Mouse (Mus musculus): Measurements from ENCODE around the gene Srrd.

DNA sequence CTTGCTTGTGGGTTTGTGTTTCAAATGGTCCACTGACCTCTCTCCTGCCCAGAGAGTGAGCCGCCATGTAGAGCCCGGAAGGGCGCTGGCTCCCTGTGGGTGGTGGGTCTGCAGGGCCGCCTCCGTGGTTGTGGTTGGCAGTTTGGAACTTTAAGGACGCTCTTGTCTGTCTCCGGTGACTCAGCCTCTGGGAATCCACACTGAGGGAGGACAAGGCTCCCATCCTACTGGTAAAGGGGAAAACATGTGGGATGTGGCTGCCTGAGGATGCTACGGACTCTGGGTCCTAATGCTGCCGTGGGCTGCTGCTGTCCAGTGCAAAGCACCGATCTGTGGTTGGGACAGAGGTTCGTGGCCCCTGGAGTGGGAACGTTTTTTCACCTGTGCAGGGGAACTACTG lies 25.1 kb upstream of the Srrd start:
- no peak for TF ChIP-seq TCF12 (IDR thresholded peaks at IDR 0.05; ENCODE audit: low read depth, low read length)
- no peak for TF ChIP-seq POLR2A (IDR thresholded peaks at IDR 0.05; ENCODE audit: control insufficient read depth in 1 of 2, insufficient read depth in 1 of 2, low read depth in 1 of 2, low read length in 2 of 2, poor library complexity in 1 of 2)
- no peak for TF ChIP-seq GATA1 (IDR thresholded peaks at IDR 0.05; ENCODE audit: low read depth, low read length)
- TF ChIP-seq NRF1 (IDR thresholded peaks at IDR 0.05; ENCODE audit: insufficient read depth, low read depth, low read length, poor library complexity, severe bottlenecking) = no peak
- no peak for TF ChIP-seq SIN3A (IDR thresholded peaks at IDR 0.05; ENCODE audit: low read length)
- TF ChIP-seq RAD21 (IDR thresholded peaks at IDR 0.05; ENCODE audit: low read depth, low read length) = no peak
- no peak for TF ChIP-seq CTCF (IDR thresholded peaks at IDR 0.05 in 2 of 3, conservative IDR thresholded peaks at IDR 0.05 in 1 of 3; ENCODE audit: control insufficient read depth in 1 of 3, insufficient read depth in 1 of 3, low read depth in 2 of 3, low read length in 3 of 3, poor library complexity in 1 of 3, severe bottlenecking in 1 of 3)
- no peak for TF ChIP-seq EP300 (IDR thresholded peaks at IDR 0.05; ENCODE audit: low read depth in 1 of 2, low read length in 2 of 2)
- no peak for TF ChIP-seq POLR2AphosphoS2 (IDR thresholded peaks at IDR 0.05; ENCODE audit: low read length)

All from MEL (cell line).